Mouse (Mus musculus) induced T-regulatory cell, adult 2 months (primary cell): ENCODE measurements around the gene Hoxc6.

ENCODE experiments used
- DNase-seq: peaks from one replicate; pipeline ENCODE4 v3.0.0-alpha.2; 2012; ENCODE audit warnings: low read depth

Gene Hoxc6

DNA sequence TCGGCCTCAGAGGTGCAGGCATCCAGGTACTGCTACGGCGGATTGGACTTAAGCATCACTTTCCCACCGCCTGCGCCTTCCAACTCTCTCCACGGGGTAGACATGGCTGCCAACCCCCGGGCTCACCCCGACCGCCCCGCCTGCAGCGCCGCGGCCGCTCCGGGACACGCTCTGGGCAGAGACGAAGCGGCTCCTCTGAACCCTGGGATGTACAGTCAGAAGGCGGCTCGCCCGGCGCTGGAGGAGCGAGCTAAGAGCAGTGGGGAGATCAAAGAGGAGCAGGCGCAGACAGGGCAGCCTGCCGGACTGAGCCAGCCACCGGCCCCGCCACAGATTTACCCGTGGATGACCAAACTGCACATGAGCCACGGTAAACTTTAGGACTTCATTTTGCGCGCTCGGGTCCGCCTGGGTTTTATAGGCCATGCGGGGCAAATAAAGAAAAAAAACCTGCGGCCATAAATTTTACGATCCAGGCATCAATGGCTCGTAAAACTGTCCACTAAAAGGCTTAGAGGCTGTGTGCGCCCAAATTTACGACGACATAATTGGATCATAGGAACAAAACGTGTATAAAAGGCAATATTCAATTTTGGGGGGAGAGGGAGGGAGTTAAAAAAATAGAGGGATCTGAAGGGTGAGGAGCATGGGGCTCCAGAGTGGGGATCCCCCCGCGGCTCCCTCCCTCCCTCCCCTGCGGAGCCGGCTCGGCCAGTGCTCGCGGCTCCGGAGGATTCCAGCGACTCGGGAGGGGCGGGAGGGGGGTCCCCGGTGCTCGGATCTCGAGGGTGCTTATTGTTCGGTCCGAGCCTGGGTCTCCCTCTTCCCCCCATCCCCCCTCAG, 16.3 kb downstream of the Hoxc6 start:
- DNase-seq: no peak

DNA sequence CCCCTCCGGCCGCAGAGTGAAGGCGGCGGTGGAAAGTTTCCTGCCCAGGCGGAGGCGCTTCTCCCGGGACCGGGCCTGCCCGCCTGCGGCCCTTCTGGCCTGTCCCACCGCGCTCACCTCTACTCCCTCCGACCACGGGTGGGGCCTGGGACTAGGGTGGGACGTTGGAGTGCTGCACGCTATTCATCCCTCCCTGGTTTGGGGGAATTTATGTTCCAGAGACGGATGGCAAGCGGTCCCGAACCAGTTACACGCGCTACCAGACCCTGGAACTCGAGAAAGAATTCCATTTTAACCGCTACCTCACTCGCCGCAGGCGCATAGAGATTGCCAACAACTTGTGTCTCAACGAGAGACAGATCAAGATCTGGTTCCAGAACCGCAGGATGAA, 16.9 kb downstream of the Hoxc6 start:
- no peak for DNase-seq

DNA sequence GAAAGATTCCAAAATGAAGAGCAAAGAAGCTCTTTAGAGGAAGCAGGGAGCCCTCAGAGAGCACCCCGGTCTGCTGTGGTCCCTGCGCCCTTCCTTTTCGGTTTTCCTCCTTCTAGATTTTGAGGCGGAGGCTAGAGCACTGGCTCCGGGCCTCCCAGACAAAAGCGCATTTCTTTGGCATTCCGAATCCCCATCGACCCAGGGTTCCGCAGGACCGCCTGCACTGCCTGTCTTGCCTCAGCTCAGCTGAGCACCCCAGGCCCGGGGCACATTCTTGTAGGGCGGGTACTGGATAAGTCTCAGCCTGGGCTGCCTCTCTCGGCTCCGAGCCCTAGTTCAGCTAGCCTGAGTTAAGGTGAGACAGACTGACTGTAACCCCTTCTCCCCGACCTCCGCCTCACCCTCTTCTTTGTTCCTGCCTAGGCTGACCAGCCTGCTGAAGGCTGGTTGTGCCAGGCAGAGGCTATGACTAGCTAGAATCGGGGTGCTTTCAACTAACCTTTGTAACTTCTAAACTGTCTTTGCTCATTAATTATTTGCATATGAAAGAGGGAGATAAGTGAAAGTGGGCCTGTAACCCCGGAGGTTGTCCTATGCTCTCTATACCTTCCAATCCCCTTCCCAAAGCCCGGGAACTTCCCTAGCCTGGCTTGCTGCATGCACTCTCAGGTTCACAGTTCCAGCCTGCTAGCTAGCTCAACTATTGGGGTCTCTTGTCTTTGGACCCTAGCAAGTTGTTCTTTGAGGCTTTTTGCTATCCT, 17.5 kb downstream of the Hoxc6 start:
- DNase-seq: no peak

DNA sequence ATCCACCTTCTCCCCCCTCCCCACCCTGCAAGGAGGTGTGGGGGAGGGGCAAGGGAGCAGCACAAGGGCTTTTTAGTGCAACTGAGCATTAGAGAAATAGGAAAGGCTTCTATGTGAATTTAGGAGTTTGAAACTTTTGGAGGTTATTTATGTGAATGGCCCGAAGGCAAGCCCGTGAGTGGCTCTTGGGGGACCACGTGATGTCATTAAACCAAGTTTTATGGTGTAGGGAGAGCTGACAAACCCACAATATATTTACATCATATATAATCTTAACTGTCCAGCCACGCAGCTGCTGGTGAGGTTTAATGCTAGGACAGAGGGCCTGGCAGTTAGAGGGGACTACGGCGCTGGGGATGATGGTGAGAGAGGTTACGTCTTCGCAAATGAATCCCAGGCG, 20.6 kb downstream of the Hoxc6 start, which contains the start of gene Hoxc4:
Gene Hoxc4, plus strand, starts transcription at position 299 of the 400 bp plus-strand sequence.
- DNase-seq: no peak

DNA sequence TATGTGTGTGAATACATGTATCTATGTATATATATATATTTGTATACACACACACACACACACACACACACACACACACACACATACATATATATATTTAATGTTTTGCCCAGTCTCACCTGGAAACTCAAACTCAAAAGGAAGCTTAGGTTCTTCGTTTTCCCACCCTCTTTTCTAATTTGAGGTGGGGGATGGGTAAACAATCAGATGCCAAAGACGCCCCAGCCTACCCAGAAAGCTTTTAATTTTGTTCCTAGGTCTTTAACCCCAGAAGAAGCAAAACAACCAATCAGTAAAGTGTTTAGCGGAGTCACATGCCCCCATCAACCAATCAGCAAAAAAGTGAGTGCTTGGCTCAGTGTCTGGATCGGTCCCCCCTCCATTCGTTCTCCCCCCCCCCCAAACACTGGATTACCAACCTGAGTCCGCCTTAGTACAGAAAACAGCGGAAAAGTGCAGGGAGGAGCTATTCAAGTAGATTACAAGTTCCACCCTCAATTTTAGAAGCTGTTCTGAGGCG, 22.9 kb downstream of the Hoxc6 start:
- DNase-seq: no peak

DNA sequence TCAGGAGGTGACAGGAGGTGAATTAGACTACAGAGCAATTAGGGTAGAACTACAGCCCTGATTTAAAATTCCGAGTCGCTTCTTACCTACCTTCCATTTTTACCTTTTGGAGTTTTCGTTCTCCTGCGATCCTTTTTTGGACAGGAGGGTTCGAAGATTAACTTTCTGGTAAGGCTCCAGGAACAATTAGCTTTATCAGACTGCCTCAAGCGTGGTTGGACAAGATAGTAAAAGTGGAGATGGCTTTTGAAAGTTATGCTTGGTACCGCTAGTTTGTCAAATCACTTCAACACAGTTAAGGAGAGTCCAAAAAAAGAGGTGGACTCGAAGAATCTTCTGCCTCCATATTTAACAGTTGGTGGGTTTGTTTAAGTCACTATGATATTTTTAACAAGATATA, 23.5 kb downstream of the Hoxc6 start:
- DNase-seq: no peak

DNA sequence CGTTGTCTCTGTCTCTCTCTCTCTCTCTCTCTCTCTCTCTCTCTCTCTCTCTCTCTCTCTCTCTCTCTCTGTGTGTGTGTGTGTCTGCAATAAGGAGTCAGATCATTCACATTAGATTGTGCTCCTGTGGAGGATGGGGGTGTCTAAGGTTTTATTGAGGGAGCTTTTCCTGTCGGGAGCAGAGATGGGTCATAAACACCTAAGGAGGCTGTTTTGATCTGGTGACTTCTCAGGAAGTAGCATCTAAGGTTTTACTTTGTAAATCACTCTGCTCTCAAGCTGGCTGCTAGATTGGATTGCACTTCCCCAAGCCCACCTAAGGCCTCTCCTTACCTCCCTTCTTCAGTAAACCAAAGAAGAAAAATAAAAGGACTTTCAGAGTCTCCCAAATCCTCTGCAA, 26.1 kb downstream of the Hoxc6 start:
- no peak for DNase-seq

DNA sequence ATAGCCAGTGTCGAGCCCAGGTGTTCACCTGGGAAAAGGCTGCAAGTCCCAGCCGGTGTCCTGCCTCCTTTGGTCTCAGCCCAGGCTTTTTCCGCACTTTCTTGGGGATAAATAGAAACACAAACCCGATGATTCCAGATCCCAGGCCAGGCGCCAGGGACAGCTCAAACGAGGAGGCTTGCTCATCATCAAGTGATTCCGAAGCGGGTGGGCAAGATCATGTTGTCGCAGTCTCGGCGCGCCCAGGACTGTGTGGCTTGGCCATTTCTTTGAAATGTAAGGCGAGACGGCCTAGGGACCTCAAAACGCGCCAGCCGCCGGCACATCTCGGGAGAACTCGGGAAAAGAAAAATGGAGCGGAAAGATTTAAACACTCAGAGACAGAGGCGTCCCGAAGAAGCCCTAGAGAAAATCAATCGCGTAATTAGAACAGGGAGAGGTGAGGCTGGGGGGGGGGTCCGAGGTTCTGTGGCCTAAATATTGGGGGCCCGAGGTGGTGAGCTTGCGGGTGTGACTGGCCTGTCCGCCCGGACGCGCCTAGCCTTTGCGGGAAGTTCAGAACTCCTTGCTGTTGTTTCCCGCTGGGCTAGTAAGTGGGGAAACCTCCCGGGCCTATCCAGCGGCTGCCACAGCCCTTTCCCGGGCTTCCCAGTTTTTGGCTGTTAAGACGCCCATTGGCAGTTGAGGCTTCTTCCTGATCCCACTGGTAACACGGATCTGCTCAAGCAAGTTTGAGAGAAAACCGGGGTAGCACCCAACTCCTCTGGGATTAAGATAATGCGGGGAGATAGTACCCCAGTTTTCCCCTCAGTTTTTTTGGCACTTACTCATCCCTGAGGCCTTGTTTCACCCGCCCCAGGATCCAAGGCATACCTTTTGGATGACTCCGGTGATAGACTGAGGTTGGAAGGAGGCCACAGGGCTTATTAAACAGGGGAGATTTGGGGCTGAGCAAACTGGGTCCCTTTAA, 29.5 kb downstream of the Hoxc6 start:
- no peak for DNase-seq

DNA sequence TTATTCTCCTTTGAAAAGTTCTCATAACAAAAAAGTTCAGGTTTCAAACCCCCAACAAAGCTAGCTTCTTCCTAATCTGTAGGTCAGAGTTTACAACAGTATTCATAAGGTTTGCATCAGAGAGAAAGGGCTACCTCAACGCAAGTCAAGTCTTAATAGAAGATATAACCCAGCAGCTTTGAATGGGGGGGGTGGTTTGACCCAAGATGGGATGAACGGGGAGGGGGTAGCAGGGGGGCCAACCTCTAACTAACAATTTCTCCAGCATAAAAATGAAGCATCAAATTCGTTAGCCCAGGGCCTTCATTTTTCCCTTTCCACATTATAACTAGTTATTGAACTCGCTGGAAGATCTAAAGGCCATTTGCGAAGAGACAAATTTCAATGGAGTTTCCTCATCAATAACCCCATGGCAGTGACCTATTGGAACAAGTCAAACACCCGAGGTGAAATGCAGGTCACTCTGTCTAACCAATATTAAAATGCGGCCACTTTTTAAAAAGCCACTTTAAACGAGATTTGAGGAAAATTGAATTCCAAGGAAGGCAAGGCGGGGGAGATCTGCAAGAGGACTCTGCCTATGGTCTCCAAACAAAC, 31.0 kb downstream of the Hoxc6 start:
- DNase-seq: no peak

DNA sequence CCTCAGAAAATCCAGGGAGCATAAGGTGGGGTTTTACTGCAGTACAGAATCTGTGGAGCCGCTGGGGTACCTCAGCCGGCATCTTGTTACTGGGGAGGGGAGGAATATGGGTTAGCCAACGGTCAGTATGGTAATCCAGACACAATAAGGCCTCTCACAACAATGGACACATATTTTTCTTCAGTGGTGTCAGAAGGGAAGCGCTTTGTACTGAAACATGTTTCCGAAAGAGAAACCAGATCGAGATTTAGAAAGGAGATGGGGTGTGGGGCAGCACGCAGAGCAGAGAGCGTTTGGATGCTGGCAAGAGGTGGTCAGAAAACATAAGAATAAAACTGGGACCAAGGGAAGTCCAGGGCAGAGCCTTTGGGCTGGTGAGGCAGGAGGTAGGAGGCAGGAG, 32.1 kb downstream of the Hoxc6 start:
- no peak for DNase-seq

DNA sequence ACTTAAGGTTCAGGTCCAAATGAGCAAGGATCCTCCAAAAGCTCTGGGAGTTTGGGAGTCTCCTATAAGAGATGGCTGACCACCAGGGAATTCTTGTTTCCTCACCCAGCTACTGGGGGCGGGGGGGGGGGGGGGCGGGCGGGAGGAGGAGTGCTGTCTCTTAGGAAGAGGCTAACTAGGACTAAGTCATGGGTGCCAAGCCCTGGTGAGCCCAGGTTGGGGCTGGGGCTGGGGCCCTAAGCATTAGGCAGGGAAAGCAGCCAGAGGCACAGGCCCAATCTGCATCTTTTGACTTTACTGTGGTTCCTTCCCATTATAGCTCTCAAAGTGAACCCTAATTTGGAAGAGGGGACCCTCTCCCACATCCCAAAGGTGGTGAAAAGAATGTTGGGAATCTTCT, 34.1 kb downstream of the Hoxc6 start:
- no peak for DNase-seq

DNA sequence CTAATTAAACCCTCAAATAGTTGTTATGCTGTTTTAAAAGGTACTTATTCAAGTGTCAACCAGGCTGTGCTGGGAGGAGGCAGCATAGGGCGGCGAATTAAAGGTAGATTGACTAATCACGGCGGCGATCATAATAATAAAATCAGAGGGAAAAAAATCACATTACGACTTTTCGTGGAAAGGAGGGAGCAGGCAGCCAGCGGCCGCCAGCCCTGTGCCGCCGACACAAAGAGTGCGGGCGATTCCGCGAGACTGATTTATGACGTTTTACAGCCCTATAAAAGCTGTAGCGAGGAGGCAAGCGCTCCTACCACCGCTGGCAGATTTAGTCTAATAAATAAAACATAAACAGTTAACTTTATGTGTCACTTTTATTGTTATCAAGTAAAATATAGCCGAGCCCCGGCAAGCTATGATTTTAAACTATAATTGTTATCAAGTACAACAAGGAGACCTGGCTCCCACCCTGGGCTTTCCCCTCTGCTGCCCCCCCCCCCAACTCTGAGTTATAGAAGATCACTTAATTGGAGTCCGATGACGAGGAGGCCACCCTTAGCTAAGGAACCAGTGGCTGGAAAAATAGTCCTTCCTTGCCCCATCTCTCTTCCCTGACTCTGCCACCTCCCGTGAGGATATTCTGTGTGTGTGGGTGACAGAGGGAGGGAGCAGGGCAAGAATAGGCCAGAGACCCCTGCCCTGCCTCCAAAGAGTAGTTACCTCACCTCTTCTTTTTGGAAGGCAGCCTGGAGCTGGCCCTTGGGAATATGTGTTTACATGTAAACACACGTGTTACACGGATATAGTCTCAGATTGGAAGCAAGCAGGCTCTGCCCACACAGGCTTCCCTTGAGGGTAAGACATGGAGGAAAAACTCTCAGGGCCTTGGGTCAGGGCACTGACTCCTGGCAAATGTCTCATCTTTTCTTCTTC, 34.9 kb downstream of the Hoxc6 start:
- DNase-seq: no peak

DNA sequence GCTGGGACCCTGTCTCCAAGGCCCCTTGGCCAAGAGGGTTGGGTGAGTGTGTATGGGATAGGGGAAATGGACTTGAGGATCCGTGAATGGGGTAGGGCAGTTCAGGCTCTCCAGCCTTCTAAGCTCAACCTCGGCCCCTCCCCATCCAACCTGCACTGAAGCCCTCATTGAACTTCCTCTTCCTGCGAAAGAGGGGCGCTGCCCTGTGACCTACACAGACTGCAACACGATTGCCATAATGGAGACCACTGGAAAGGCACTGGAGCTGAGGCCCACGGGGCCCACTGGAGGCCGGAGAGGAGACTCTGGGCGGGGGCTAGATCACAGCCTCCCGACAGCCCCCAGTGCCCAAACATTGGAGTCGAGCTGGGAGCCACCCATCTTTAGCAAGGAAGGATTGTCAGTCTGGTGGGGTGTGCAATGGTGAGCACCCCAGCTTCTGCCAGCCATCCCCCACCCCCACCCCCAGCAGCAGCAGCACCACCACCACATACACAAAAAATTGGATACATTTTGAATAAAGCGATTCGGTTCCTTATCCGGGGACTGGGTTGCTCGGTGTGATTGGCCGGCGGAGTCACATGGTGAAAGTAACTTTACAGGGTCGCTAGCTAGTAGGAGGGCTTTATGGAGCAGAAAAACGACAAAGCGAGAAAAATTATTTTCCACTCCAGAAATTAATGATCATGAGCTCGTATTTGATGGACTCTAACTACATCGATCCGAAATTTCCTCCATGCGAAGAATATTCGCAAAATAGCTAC, 36.2 kb downstream of the Hoxc6 start:
- no peak for DNase-seq

DNA sequence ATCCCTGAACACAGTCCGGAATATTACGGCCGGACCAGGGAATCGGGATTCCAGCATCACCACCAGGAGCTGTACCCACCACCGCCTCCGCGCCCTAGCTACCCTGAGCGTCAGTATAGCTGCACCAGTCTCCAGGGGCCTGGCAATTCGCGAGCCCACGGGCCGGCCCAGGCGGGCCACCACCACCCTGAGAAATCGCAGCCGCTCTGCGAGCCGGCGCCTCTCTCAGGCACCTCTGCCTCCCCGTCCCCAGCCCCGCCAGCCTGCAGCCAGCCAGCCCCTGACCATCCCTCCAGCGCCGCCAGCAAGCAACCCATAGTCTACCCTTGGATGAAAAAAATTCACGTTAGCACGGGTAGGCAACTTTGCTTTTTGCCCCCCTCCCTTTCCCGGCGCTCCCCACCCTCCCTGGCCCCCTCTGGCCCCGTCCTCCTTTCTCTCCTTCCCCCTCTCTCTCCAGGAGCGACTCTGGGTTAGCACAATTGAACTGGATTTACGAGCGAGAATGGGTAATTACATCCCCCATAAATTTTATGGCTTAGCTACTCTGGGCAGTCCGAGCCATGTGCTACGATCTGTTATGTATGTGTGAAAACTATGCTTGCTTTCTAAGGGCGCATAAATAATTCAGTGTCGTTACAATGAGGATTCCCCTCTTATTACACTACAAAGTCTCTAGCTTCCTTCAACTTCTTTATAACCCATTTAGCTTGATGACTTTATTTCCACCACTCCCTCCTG, 36.9 kb downstream of the Hoxc6 start:
- DNase-seq: no peak

DNA sequence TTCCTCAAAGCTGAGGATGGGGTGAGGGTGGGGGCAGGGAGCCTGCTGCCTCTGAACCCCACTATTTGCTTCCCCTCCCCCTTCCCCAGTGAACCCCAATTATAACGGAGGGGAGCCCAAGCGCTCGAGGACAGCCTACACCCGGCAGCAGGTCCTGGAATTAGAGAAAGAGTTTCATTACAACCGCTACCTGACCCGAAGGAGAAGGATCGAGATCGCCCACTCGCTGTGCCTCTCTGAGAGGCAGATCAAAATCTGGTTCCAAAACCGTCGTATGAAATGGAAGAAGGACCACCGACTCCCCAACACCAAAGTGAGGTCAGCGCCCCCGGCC, 37.5 kb downstream of the Hoxc6 start:
- DNase-seq: no peak

DNA sequence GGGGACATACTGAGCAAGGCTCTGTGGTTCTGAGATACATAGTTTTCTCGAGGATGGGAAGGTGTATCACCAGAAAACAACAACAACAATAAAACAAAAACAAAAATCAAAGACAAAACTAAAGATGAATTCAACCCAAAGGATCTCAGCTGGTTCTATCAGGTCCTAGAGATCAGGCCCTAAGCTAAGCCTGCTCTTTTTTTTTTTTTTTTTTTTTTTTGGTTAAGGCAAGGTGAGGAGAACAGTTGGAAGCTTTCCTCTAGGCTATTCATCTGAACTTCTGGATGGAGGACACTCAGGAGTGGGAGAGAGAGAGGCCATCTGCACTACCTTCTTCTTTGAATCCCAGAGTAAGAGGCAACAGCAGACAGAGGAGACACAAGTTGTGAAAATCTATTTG, 39.5 kb downstream of the Hoxc6 start:
- no peak for DNase-seq

DNA sequence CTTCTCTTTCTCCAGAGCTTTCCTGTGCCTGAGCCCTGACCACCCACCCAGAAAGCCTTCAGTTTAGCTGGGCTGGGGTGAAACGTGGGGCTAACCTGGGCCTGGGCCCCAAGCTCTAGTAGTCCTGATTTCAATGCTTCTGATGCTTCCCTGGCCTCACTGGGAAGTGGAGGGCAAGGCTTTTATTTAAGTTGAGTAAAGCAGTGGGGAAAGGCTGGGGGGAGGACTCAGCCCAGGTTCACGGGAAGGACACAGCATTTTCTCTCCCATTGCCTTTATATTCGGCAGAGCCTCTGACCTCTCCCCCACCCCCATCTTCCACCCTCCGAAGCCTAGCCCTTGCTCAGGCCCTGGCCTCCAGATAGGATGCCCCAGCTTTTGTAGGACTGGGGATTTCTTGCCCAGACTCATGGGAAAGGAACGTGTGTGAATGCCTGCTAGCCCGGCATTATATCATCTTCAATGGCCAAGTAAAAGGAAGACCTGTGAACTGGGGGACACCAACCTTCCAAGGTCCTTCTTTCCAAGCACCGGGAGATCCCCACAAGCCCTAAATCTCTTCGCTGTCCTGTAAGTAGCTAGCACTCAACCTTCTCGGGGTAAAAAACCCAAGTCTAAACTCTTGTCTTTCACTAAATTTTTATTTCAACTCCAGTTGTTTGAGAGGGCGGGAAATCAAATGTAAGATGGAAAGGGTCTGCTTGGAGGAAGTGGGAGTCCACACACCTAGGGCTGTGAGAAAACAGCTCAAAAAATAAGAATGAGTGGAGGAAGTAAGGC, 40.8 kb downstream of the Hoxc6 start:
- DNase-seq: no peak

DNA sequence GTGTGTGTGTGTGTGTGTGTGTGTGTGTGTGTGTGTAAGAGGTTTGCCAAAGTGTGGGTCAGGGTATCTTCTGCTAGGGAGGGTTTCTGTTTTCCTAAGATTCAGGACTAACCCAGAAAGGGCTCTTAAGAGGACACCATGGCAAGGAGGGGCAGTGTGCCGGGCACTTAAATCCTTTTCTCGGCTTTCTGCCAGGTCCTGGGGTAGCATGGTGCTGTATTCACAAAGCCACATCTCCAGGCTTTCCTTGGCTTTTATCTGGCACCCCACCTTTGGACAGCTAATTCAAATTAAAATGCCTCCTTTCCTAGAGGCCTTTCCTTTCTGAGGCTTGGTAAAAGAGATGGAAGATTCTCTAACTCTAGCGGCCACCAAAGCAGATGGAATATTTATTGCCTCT, 41.6 kb downstream of the Hoxc6 start:
- DNase-seq: no peak
